11 mouse cellular contexts compared by ENCODE assay signal in the genomic region with DNA sequence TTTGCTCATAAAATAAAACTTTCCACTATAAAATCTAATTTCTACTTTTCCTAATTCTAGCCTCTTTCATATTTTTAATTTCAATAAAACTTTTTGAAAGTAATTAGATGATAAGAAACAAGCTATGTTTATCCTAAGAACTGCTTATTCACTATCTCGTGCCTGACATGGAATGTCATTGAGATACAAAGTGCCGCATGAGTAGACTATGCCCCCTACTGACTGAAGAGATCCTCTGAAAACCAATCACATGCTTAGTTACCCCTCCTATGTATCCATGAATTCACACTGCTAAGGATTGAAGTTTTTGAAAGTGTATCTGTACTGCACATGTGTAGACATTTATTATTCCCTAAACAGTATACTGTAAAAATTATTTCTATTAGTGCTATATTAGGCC. TPM values are rescaled to one million over a fixed set of nuclear protein-coding genes. Genes with fewer than 3 reads are reported as not detected.
A peak's percentile ranks its signal among the peaks of the same experiment; 100 is the strongest.
DNase-seq lines count a peak whose midpoint lies in the region; ATAC-seq and TF ChIP-seq lines count a peak whose summit lies in the region.
"Had no signal": no experiment of that assay in that cellular context is flagged by ENCODE, and none has a peak within 500 bp of the region (broad histone marks: within the 10 kb centered on the region; RNA-seq: fewer than 3 reads in every experiment).

No protein-coding gene starts in this region.

- peak; percentile 50 for TF ChIP-seq CTCF in kidney, postnatal 0 days (IDR thresholded peaks at IDR 0.05; ENCODE audit: low read depth)
- TF ChIP-seq CTCF in MEL (IDR thresholded peaks at IDR 0.05 in 2 of 3, conservative IDR thresholded peaks at IDR 0.05 in 1 of 3; ENCODE audit: control insufficient read depth in 1 of 3, insufficient read depth in 1 of 3, low read depth in 2 of 3, low read length in 3 of 3, poor library complexity in 1 of 3, severe bottlenecking in 1 of 3) = peak in 2 of 3 experiments; percentile 10 to 63; a peak in 2 of 6 replicates

- no peak overlapping the region for H3K9ac ChIP-seq in kidney, postnatal 0 days (ENCODE audit: low read depth, low read length)
- H3K9ac ChIP-seq in MEL (ENCODE audit: control insufficient read depth, low read depth, low read length, poor library complexity, severe bottlenecking) = no peak overlapping the region
- H3K9ac ChIP-seq: midbrain, embryonic 15.5 days had no signal

- H3K4me3 ChIP-seq in kidney, postnatal 0 days (replicated peaks; ENCODE audit: low read depth, low read length) = no peak overlapping the region
- no peak overlapping the region for H3K4me3 ChIP-seq in MEL (ENCODE audit: control insufficient read depth in 1 of 2, insufficient read depth in 1 of 2, low read depth in 2 of 2, low read length in 2 of 2)
- H3K4me3 ChIP-seq: midbrain, embryonic 15.5 days had no signal

- peaks cover 11% of the 10 kb centered on the region for H3K36me3 ChIP-seq in kidney, postnatal 0 days (ENCODE audit: insufficient read depth, low read length)
- peaks cover 0 to 3% of the 10 kb centered on the region in 2 experiments; a peak in 1 of 4 replicates for H3K36me3 ChIP-seq in MEL (ENCODE audit: control insufficient read depth in 1 of 2, insufficient read depth in 2 of 2, low read length in 2 of 2)
- H3K36me3 ChIP-seq: midbrain, embryonic 15.5 days had no signal

- H3K4me2 ChIP-seq in kidney, postnatal 0 days (ENCODE audit: low read length) = no peak overlapping the region
- H3K4me2 ChIP-seq: midbrain, embryonic 15.5 days had no signal

- peak; percentile 62 for TF ChIP-seq RAD21 in MEL (IDR thresholded peaks at IDR 0.05; ENCODE audit: low read depth, low read length)

- no peak for TF ChIP-seq POLR2A in MEL (IDR thresholded peaks at IDR 0.05; ENCODE audit: control insufficient read depth in 1 of 2, insufficient read depth in 1 of 2, low read depth in 1 of 2, low read length in 2 of 2, poor library complexity in 1 of 2)

- WGBS in kidney, postnatal 0 days = 63% methylated on average over 2 of the region's 2 CpGs

- DNase-seq in kidney, postnatal 0 days (ENCODE audit: low spot score) = peak; percentile 32
- no peak for DNase-seq in kidney, postnatal 10 days
- peak; percentile 37 for DNase-seq in CD4-positive helper T cell, adult 2 months (ENCODE audit: low read depth, low spot score)
- DNase-seq in MEL (ENCODE audit: low read depth, low spot score) = peak; percentile 30
- DNase-seq in lung, postnatal 25 days (ENCODE audit: low spot score) = peak; percentile 14
- no peak for DNase-seq in neural tube, embryonic 10.5 days (ENCODE audit: extremely low spot score, low spot score)
- DNase-seq in spleen, postnatal 10 days (ENCODE audit: low spot score in 2 of 2) = no peak
- DNase-seq: cerebellum, postnatal 36 days had no signal

- no peak for TF ChIP-seq EP300 in MEL (IDR thresholded peaks at IDR 0.05; ENCODE audit: low read depth in 1 of 2, low read length in 2 of 2)

- H3K4me1 ChIP-seq in kidney, postnatal 0 days (replicated peaks; ENCODE audit: insufficient read depth, low read length) = no peaks in the 10 kb centered on the region
- H3K4me1 ChIP-seq in MEL (ENCODE audit: control insufficient read depth in 1 of 2, insufficient read depth in 2 of 2, low read length in 2 of 2) = 0 out of 4 replicates have a peak, but pooled peaks cover 0 to 2% of the 10 kb centered on the region in 2 experiments
- H3K4me1 ChIP-seq: midbrain, embryonic 15.5 days had no signal

- H3K9me3 ChIP-seq in kidney, postnatal 0 days (replicated peaks; ENCODE audit: low read length) = no peaks in the 10 kb centered on the region
- H3K9me3 ChIP-seq in MEL (replicated peaks; ENCODE audit: insufficient read depth, low read length) = no peaks in the 10 kb centered on the region
- H3K9me3 ChIP-seq: midbrain, embryonic 15.5 days had no signal

- no peaks in the 10 kb centered on the region for H3K27me3 ChIP-seq in kidney, postnatal 0 days (ENCODE audit: insufficient read depth, low read length)
- H3K27me3 ChIP-seq in MEL (ENCODE audit: control insufficient read depth in 1 of 2, insufficient read depth in 2 of 2, low read length in 2 of 2) = no peaks in the 10 kb centered on the region
- H3K27me3 ChIP-seq: midbrain, embryonic 15.5 days had no signal

- ATAC-seq in kidney, postnatal 0 days (replicated peaks; ENCODE audit: low FRiP score, low read depth) = no peak
- ATAC-seq: midbrain, embryonic 15.5 days had no signal

- H3K27ac ChIP-seq in kidney, postnatal 0 days = no peak overlapping the region
- H3K27ac ChIP-seq in MEL (ENCODE audit: control insufficient read depth, low read depth, low read length) = no peak overlapping the region
- H3K27ac ChIP-seq: midbrain, embryonic 15.5 days had no signal

- H3K79me2 ChIP-seq in MEL (ENCODE audit: control insufficient read depth, insufficient read depth, low read length, poor library complexity) = no peaks in the 10 kb centered on the region

TF ChIP-seq in MEL, 35 proteins besides CTCF, POLR2A, EP300 and RAD21:
- TF ChIP-seq SIN3A (IDR thresholded peaks at IDR 0.05; ENCODE audit: low read length) (0 out of 2 replicates have a peak, but pooled peaks have one; percentile 21), MAX (IDR thresholded peaks at IDR 0.05; ENCODE audit: low read length) (no peak), BHLHE40 (IDR thresholded peaks at IDR 0.05; ENCODE audit: borderline replicate concordance, low read depth, low read length) (no peak), MYC (IDR thresholded peaks at IDR 0.05; ENCODE audit: low read depth, low read length) (no peak), ZC3H11A (IDR thresholded peaks at IDR 0.05; ENCODE audit: low read depth, low read length) (peak; percentile 48), POLR2AphosphoS5 (IDR thresholded peaks at IDR 0.05; ENCODE audit: borderline replicate concordance, low read depth, low read length) (no peak), SMC3 (IDR thresholded peaks at IDR 0.05; ENCODE audit: low read depth, low read length) (peak; percentile 62)
TF ChIP-seq in MEL: peak in this region for 3.

RNA-seq across cellular contexts. Expression of a gene that starts 36.0 kb away (rescaled TPM):
- 0.08 TPM in 1 of 2 replicates, not detected in the other for polyA plus RNA-seq in kidney, postnatal 0 days (2015; fragmentation: Nextera tagmentation; extraction: Ambion mirVana)
- not detected in 2 replicates for total RNA-seq in MEL (2012; rRNA removed)
- polyA plus RNA-seq in MEL (2012; ENCODE audit: insufficient read depth in 1 of 2, insufficient read length in 2 of 2, low read depth in 1 of 2, low replicate concordance in 2 of 2, missing spikeins in 1 of 2) = under 1 TPM in 1 of 2 experiments, not detected in 1; 0.08 TPM
- total RNA-seq: gastrocnemius, adult 18-20 months; left cerebral cortex, postnatal 14 days had no signal

Comparison
In these comparisons a context has a peak if more than half of its experiments do, and no peak if none do; other contexts are left out.
1. DNase-seq: peak in kidney, postnatal 0 days (single experiment), CD4-positive helper T cell, adult 2 months (single experiment), MEL (single experiment) and lung, postnatal 25 days (single experiment); none in kidney, postnatal 10 days (single experiment), neural tube, embryonic 10.5 days (single experiment) and spleen, postnatal 10 days (0 of 2).